Comparison of ENCODE assay signal across 29 mouse cellular contexts in genomic region chr11:54675792-54676489, GRCm38 (mm10).
DNase-seq lines count a peak whose midpoint lies in the region; ATAC-seq and TF ChIP-seq lines count a peak whose summit lies in the region.
"Had no signal": no experiment of that assay in that cellular context is flagged by ENCODE, and none has a peak within 500 bp of the region (broad histone marks: within the 10 kb centered on the region; RNA-seq: fewer than 3 reads in every experiment).

No protein-coding gene starts in this region.

- no peak; the same call in 1 of the 2 replicates for ATAC-seq in forebrain, postnatal 0 days
- ATAC-seq in forebrain, embryonic 12.5 days (ENCODE audit: low FRiP score): no peak
- ATAC-seq: CD4-positive, CD25-positive, alpha-beta regulatory T cell, adult 4 months; hindbrain, postnatal 0 days; intestine, embryonic 15.5 days; midbrain, embryonic 13.5 days had no signal

- WGBS in forebrain, postnatal 0 days: 75% methylated on average over 2 of the region's 2 CpGs
- WGBS in forebrain, embryonic 12.5 days: 97% methylated on average over 2 of the region's 2 CpGs

- no peaks in the 10 kb centered on the region for H3K27me3 ChIP-seq in forebrain, postnatal 0 days (ENCODE audit: insufficient read depth, low read length)
- H3K27me3 ChIP-seq in forebrain, embryonic 12.5 days: no peaks in the 10 kb centered on the region
- H3K27me3 ChIP-seq: heart, embryonic 15.5 days; hindbrain, embryonic 12.5 days; intestine, embryonic 15.5 days; midbrain, embryonic 13.5 days had no signal

- no peak overlapping the region for H3K9ac ChIP-seq in forebrain, postnatal 0 days
- H3K9ac ChIP-seq in forebrain, embryonic 12.5 days: no peak overlapping the region
- H3K9ac ChIP-seq: heart, embryonic 15.5 days; hindbrain, embryonic 12.5 days; intestine, embryonic 15.5 days; liver, embryonic 14.5 days; midbrain, embryonic 13.5 days had no signal

- no peak overlapping the region for H3K4me2 ChIP-seq in forebrain, postnatal 0 days (ENCODE audit: low read depth)
- no peak overlapping the region for H3K4me2 ChIP-seq in forebrain, embryonic 12.5 days
- H3K4me2 ChIP-seq: heart, embryonic 15.5 days; hindbrain, embryonic 12.5 days; intestine, embryonic 15.5 days; midbrain, embryonic 13.5 days had no signal

- no peaks in the 10 kb centered on the region for H3K4me1 ChIP-seq in forebrain, postnatal 0 days (ENCODE audit: insufficient read depth)
- no peaks in the 10 kb centered on the region for H3K4me1 ChIP-seq in forebrain, embryonic 12.5 days
- H3K4me1 ChIP-seq: heart, embryonic 10.5 days; heart, embryonic 15.5 days; hindbrain, embryonic 12.5 days; intestine, embryonic 15.5 days; midbrain, embryonic 13.5 days had no signal

- peaks cover 26% of the 10 kb centered on the region for H3K36me3 ChIP-seq in forebrain, postnatal 0 days (ENCODE audit: insufficient read depth)
- H3K36me3 ChIP-seq in forebrain, embryonic 12.5 days (replicated peaks): peaks cover 28% of the 10 kb centered on the region

- H3K4me3 ChIP-seq in forebrain, postnatal 0 days (ENCODE audit: low read depth, low read length): no peak overlapping the region
- H3K4me3 ChIP-seq in forebrain, embryonic 12.5 days (replicated peaks): no peak overlapping the region
- H3K4me3 ChIP-seq: heart, embryonic 10.5 days; heart, embryonic 15.5 days; hindbrain, embryonic 12.5 days; intestine, embryonic 15.5 days; midbrain, embryonic 13.5 days had no signal

- TF ChIP-seq CTCF in forebrain, postnatal 0 days (IDR thresholded peaks at IDR 0.05; ENCODE audit: low read depth): no peak
- TF ChIP-seq CTCF in brain, embryonic 14.5 days (IDR thresholded peaks at IDR 0.05; ENCODE audit: borderline replicate concordance, extremely low read depth, insufficient read depth, insufficient read length): no peak

- DNase-seq in forebrain, postnatal 0 days: no peak
- DNase-seq in layer of hippocampus, adult 9-10 months (ENCODE audit: low spot score): peak; percentile 30
- no peak for DNase-seq in layer of hippocampus, postnatal 10 days (ENCODE audit: low spot score in 2 of 2)
- DNase-seq in brain, embryonic 14.5 days (ENCODE audit: low read depth): peak; percentile 36
- DNase-seq in layer of hippocampus, adult 9-11 months: peak; percentile 24
- DNase-seq in urinary bladder, postnatal 14 days (ENCODE audit: low spot score): no peak
- DNase-seq: adrenal gland, postnatal 14 days; cerebellum, adult 2 months; cerebellum, postnatal 14 days; gastrocnemius, postnatal 10 days; heart, postnatal 36 days; kidney, adult 2 months; kidney, postnatal 4 days; liver; lung, adult 2 months; lung, postnatal 10 days; retina, postnatal 1 day; right cerebral cortex, postnatal 14 days had no signal

- peak overlapping the region; percentile 21; the same call in 1 of the 2 replicates for H3K27ac ChIP-seq in forebrain, postnatal 0 days (ENCODE audit: low read depth, low read length)
- no peak overlapping the region for H3K27ac ChIP-seq in forebrain, embryonic 12.5 days
- H3K27ac ChIP-seq: heart, embryonic 10.5 days; heart, embryonic 15.5 days; hindbrain, embryonic 12.5 days; hindbrain, postnatal 0 days; intestine, embryonic 15.5 days; kidney, postnatal 0 days; liver, embryonic 14.5 days; macrophage; midbrain, embryonic 13.5 days had no signal

- no peaks in the 10 kb centered on the region for H3K9me3 ChIP-seq in forebrain, postnatal 0 days (ENCODE audit: low read length)
- H3K9me3 ChIP-seq in forebrain, embryonic 12.5 days: no peaks in the 10 kb centered on the region
- H3K9me3 ChIP-seq: heart, embryonic 10.5 days; heart, embryonic 15.5 days; hindbrain, embryonic 12.5 days; intestine, embryonic 15.5 days; midbrain, embryonic 13.5 days had no signal

- TF ChIP-seq POLR2A in brain, embryonic 14.5 days (IDR thresholded peaks at IDR 0.05; ENCODE audit: borderline replicate concordance, extremely low read depth, insufficient read depth, insufficient read length, poor library complexity, severe bottlenecking): no peak

Comparison
In these comparisons a context has a peak if more than half of its experiments do, and no peak if none do; other contexts are left out.
1. DNase-seq: peak in layer of hippocampus, adult 9-10 months (single experiment), brain, embryonic 14.5 days (single experiment) and layer of hippocampus, adult 9-11 months (single experiment); none in forebrain, postnatal 0 days (single experiment), layer of hippocampus, postnatal 10 days (0 of 2) and urinary bladder, postnatal 14 days (single experiment).